Mouse (Mus musculus): ENCODE results near the gene Trip6. TPM values are rescaled to one million over a fixed set of nuclear protein-coding genes. Genes with fewer than 3 reads are reported as not detected.
A peak's percentile ranks its signal among the peaks of the same experiment; 100 is the strongest.

Trip6 gene
- 43.1 and 49.7 TPM in 2 replicates for polyA plus RNA-seq (2015; fragmentation: Nextera tagmentation; extraction: Ambion mirVana)

- peak; percentile 89 for ATAC-seq (replicated peaks; ENCODE audit: extremely low read depth, insufficient read depth, low FRiP score)
- H3K9me3 ChIP-seq (replicated peaks; ENCODE audit: control insufficient read depth, low read length): no peaks in the 10 kb centered on the region
- no peaks in the 10 kb centered on the region for H3K27me3 ChIP-seq (ENCODE audit: control insufficient read depth, insufficient read depth, low read length)
- H3K9ac ChIP-seq (ENCODE audit: low read length): peak within 1 kb of the TSS; percentile 89
- 22% methylated on average over 30 of the region's 30 CpGs for whole genome bisulfite sequencing
- peak within 1 kb of the TSS; percentile 90 for H3K4me2 ChIP-seq (ENCODE audit: low read depth, low read length)
- H3K4me1 ChIP-seq (ENCODE audit: control insufficient read depth, insufficient read depth, low read length): peaks cover 25% of the 10 kb centered on the region
- H3K4me3 ChIP-seq (ENCODE audit: low read length): peak within 1 kb of the TSS; percentile 74
- H3K36me3 ChIP-seq (ENCODE audit: control insufficient read depth, insufficient read depth): peaks cover 21% of the 10 kb centered on the region
- peak within 1 kb of the TSS; percentile 87 for H3K27ac ChIP-seq (ENCODE audit: low read length)
These were observed at the start of gene Trip6 for GRCm38 (mm10) chr5:137314193-137315083. Gene Trip6, minus strand, starts transcription at chr5:137314404.

- ATAC-seq (replicated peaks; ENCODE audit: extremely low read depth, insufficient read depth, low FRiP score): no peak
- H3K27ac ChIP-seq (ENCODE audit: low read length): no peak overlapping the region
- WGBS: 28% methylated on average over 7 of the region's 7 CpGs
- H3K27me3 ChIP-seq (ENCODE audit: control insufficient read depth, insufficient read depth, low read length): no peaks in the 10 kb centered on the region
- H3K4me2 ChIP-seq (ENCODE audit: low read depth, low read length): no peak overlapping the region
- H3K9me3 ChIP-seq (replicated peaks; ENCODE audit: control insufficient read depth, low read length): no peaks in the 10 kb centered on the region
- H3K9ac ChIP-seq (ENCODE audit: low read length): no peak overlapping the region
- peaks cover 7% of the 10 kb centered on the region for H3K4me1 ChIP-seq (ENCODE audit: control insufficient read depth, insufficient read depth, low read length)
- H3K4me3 ChIP-seq (ENCODE audit: low read length): no peak overlapping the region
- H3K36me3 ChIP-seq (ENCODE audit: control insufficient read depth, insufficient read depth): peaks cover 74% of the 10 kb centered on the region
These were observed 44.2 kb upstream of the Trip6 start for GRCm38 (mm10) chr5:137358382-137358781.

GRCm38 (mm10) chr5:137354091-137354490 lies 39.9 kb upstream of the Trip6 start:
- Histone ChIP-seq H3K27ac (ENCODE audit: low read length) (no peak overlapping the region), H3K4me3 (ENCODE audit: low read length) (peak overlapping the region; percentile 16), H3K4me1 (ENCODE audit: control insufficient read depth, insufficient read depth, low read length) (peaks cover 27% of the 10 kb centered on the region), H3K4me2 (ENCODE audit: low read depth, low read length) (peak overlapping the region; percentile 40), H3K9ac (ENCODE audit: low read length) (no peak overlapping the region), H3K27me3 (ENCODE audit: control insufficient read depth, insufficient read depth, low read length) (no peaks in the 10 kb centered on the region), H3K9me3 (replicated peaks; ENCODE audit: control insufficient read depth, low read length) (no peaks in the 10 kb centered on the region), H3K36me3 (ENCODE audit: control insufficient read depth, insufficient read depth) (peaks cover 37% of the 10 kb centered on the region)
- no peak for ATAC-seq (replicated peaks; ENCODE audit: extremely low read depth, insufficient read depth, low FRiP score)
- 73% methylated on average over 17 of the region's 17 CpGs for WGBS

GRCm38 (mm10) chr5:137352011-137352975 lies 38.1 kb upstream of the Trip6 start:
- Histone ChIP-seq H3K9me3 (replicated peaks; ENCODE audit: control insufficient read depth, low read length) (no peaks in the 10 kb centered on the region), H3K36me3 (ENCODE audit: control insufficient read depth, insufficient read depth) (peaks cover 24% of the 10 kb centered on the region), H3K27me3 (ENCODE audit: control insufficient read depth, insufficient read depth, low read length) (no peaks in the 10 kb centered on the region), H3K4me2 (ENCODE audit: low read depth, low read length) (peak overlapping the region; percentile 94), H3K27ac (ENCODE audit: low read length) (peak overlapping the region; percentile 98), H3K4me3 (ENCODE audit: low read length) (peak overlapping the region; percentile 90), H3K4me1 (ENCODE audit: control insufficient read depth, insufficient read depth, low read length) (peaks cover 30% of the 10 kb centered on the region), H3K9ac (ENCODE audit: low read length) (peak overlapping the region; percentile 98)
- no peak for ATAC-seq (replicated peaks; ENCODE audit: extremely low read depth, insufficient read depth, low FRiP score)
- WGBS: 17% methylated on average over 16 of the region's 16 CpGs

- 27% methylated on average over 4 of the region's 4 CpGs for WGBS
- no peaks in the 10 kb centered on the region for H3K27me3 ChIP-seq (ENCODE audit: control insufficient read depth, insufficient read depth, low read length)
- no peak for ATAC-seq (replicated peaks; ENCODE audit: extremely low read depth, insufficient read depth, low FRiP score)
- H3K4me3 ChIP-seq (ENCODE audit: low read length): peak overlapping the region; percentile 90
- peaks cover 20% of the 10 kb centered on the region for H3K36me3 ChIP-seq (ENCODE audit: control insufficient read depth, insufficient read depth)
- H3K9ac ChIP-seq (ENCODE audit: low read length): peak overlapping the region; percentile 98
- no peaks in the 10 kb centered on the region for H3K9me3 ChIP-seq (replicated peaks; ENCODE audit: control insufficient read depth, low read length)
- peak overlapping the region; percentile 98 for H3K27ac ChIP-seq (ENCODE audit: low read length)
- H3K4me2 ChIP-seq (ENCODE audit: low read depth, low read length): peak overlapping the region; percentile 94
- peaks cover 37% of the 10 kb centered on the region for H3K4me1 ChIP-seq (ENCODE audit: control insufficient read depth, insufficient read depth, low read length)
These were observed 37.2 kb upstream of the Trip6 start for GRCm38 (mm10) chr5:137351394-137351793.

GRCm38 (mm10) chr5:137351058-137351380 lies 36.8 kb upstream of the Trip6 start:
- no peaks in the 10 kb centered on the region for H3K27me3 ChIP-seq (ENCODE audit: control insufficient read depth, insufficient read depth, low read length)
- H3K4me1 ChIP-seq (ENCODE audit: control insufficient read depth, insufficient read depth, low read length): peaks cover 39% of the 10 kb centered on the region
- peak overlapping the region; percentile 90 for H3K4me3 ChIP-seq (ENCODE audit: low read length)
- no peak for ATAC-seq (replicated peaks; ENCODE audit: extremely low read depth, insufficient read depth, low FRiP score)
- peak overlapping the region; percentile 98 for H3K27ac ChIP-seq (ENCODE audit: low read length)
- 5% methylated on average over 8 of the region's 8 CpGs for WGBS
- H3K36me3 ChIP-seq (ENCODE audit: control insufficient read depth, insufficient read depth): peaks cover 17% of the 10 kb centered on the region
- no peaks in the 10 kb centered on the region for H3K9me3 ChIP-seq (replicated peaks; ENCODE audit: control insufficient read depth, low read length)
- H3K9ac ChIP-seq (ENCODE audit: low read length): peak overlapping the region; percentile 98
- peak overlapping the region; percentile 94 for H3K4me2 ChIP-seq (ENCODE audit: low read depth, low read length)

- Histone ChIP-seq H3K4me2 (ENCODE audit: low read depth, low read length) (peak overlapping the region; percentile 94), H3K9ac (ENCODE audit: low read length) (peak overlapping the region; percentile 98), H3K27ac (ENCODE audit: low read length) (peak overlapping the region; percentile 98), H3K9me3 (replicated peaks; ENCODE audit: control insufficient read depth, low read length) (no peaks in the 10 kb centered on the region), H3K4me3 (ENCODE audit: low read length) (peak overlapping the region; percentile 90), H3K4me1 (ENCODE audit: control insufficient read depth, insufficient read depth, low read length) (peaks cover 43% of the 10 kb centered on the region), H3K36me3 (ENCODE audit: control insufficient read depth, insufficient read depth) (peaks cover 14% of the 10 kb centered on the region), H3K27me3 (ENCODE audit: control insufficient read depth, insufficient read depth, low read length) (no peaks in the 10 kb centered on the region)
- ATAC-seq (replicated peaks; ENCODE audit: extremely low read depth, insufficient read depth, low FRiP score): peak; percentile 35
- under 1% methylated on average over 51 of the region's 55 CpGs for WGBS
These were observed 36.2 kb upstream of the Trip6 start for GRCm38 (mm10) chr5:137350205-137351057.
